Mouse (Mus musculus) forebrain, embryonic 14.5 days (tissue): ENCODE measurements around the gene Cfap206. TPM values are rescaled to one million over a fixed set of nuclear protein-coding genes. Genes with fewer than 3 reads are reported as not detected.

Source experiments
- ATAC-seq: fragments of 200-750 bp; cut with Nextera tagmentation; 2 replicates; pipeline ENCODE4 v1.8.0; 2017; ENCODE audit warnings: mild to moderate bottlenecking, moderate library complexity
- DNase-seq: peaks from one replicate; pipeline ENCODE4 v3.0.0-alpha.2; 2015; ENCODE audit warnings: low spot score
- H3K27ac ChIP-seq: fragments of 300-500 bp; sonication (generic); 2 replicates; pipeline ENCODE4 v1.5.1; 2014; ENCODE audit warnings: low read depth, mild to moderate bottlenecking, control low read depth, low read length, moderate library complexity
- H3K27me3 ChIP-seq: fragments of 300-500 bp; sonication (generic); replicated peaks from 2 replicates; pipeline ENCODE4 v1.6.1; 2014; ENCODE audit warnings: low read length, control low read depth, mixed read lengths; ENCODE audit not compliant: control insufficient read depth, insufficient read depth
- H3K36me3 ChIP-seq: fragments of 300-500 bp; sonication (generic); 2 replicates; pipeline ENCODE4 v1.6.1; 2014; ENCODE audit warnings: low read length, control low read depth; ENCODE audit not compliant: control insufficient read depth, insufficient read depth
- H3K4me1 ChIP-seq: fragments of 300-500 bp; sonication (generic); 2 replicates; pipeline ENCODE4 v1.6.1; 2014; ENCODE audit warnings: antibody characterized with exemption, low read length, control low read depth; ENCODE audit not compliant: control insufficient read depth, insufficient read depth
- H3K4me2 ChIP-seq: fragments of 300-500 bp; sonication (generic); 2 replicates; pipeline ENCODE4 v1.6.1; 2014; ENCODE audit warnings: mild to moderate bottlenecking, control low read depth, low read length
- H3K4me3 ChIP-seq: fragments of 300-500 bp; sonication (generic); 2 replicates; pipeline ENCODE4 v1.5.1; 2014; ENCODE audit warnings: low read depth, low read length, control low read depth
- H3K9ac ChIP-seq: fragments of 300-500 bp; sonication (generic); 2 replicates; pipeline ENCODE4 v1.6.1; 2014; ENCODE audit warnings: mild to moderate bottlenecking, low read length, control low read depth, moderate library complexity
- H3K9me3 ChIP-seq: fragments of 300-500 bp; sonication (generic); replicated peaks from 2 replicates; pipeline ENCODE4 v1.6.1; 2016; ENCODE audit warnings: low read length, control low read depth, mixed read lengths; ENCODE audit not compliant: control insufficient read depth
- WGBS: fragments of 180-500 bp; shearing (Covaris S2); extraction: QIAGEN DNeasy Blood & Tissue Kit; methylation state at CpG from one replicate; pipeline ENCODE4 v1.1.7; 2014; 5-methylcytosine and 5-hydroxymethylcytosine counted together
- polyA plus RNA-seq: library from polyadenylated mRNA; unstranded; fragments of >200 nt; fragmentation: Nextera tagmentation; extraction: Ambion mirVana; gene quantifications from 2 replicates; pipeline ENCODE4 v1.2.1, GENCODE M21; 2014

The Cfap206 gene
- polyA plus RNA-seq, 1 experiment from 2014 or later, result 3.2 TPM

DNA sequence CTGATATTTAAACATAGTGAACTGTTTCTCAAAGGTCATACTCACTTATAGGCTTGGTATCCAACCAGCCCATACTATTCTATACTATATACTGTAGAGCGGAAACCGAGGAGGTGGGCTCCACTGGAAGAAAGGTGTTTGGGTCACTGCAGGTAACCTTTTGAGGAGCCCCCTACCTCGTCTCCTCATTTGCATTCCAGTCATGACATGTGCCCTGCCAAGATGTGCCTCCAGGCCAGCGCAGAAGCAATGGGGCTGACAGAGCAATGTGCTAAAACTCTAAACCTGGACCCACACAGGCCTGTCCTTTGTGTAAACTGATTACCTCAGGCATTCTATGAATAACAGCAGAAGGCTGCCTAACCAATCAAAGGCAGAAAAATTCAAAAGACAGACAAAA is 5.7 kb downstream of the Cfap206 start:
- ATAC-seq, result no peak
- H3K9me3 ChIP-seq, result peaks cover 2% of the 10 kb centered on the region; the same call in 1 of the 2 replicates
- no peak overlapping the region for H3K4me2 ChIP-seq
- no peak overlapping the region for H3K27ac ChIP-seq
- DNase-seq, result no peak
- H3K4me1 ChIP-seq, result no peaks in the 10 kb centered on the region
- H3K4me3 ChIP-seq, result no peak overlapping the region
- 54% methylated on average over 4 of the region's 4 CpGs for WGBS
- H3K9ac ChIP-seq, result no peak overlapping the region
- H3K36me3 ChIP-seq, result no peaks in the 10 kb centered on the region
- no peaks in the 10 kb centered on the region for H3K27me3 ChIP-seq

DNA sequence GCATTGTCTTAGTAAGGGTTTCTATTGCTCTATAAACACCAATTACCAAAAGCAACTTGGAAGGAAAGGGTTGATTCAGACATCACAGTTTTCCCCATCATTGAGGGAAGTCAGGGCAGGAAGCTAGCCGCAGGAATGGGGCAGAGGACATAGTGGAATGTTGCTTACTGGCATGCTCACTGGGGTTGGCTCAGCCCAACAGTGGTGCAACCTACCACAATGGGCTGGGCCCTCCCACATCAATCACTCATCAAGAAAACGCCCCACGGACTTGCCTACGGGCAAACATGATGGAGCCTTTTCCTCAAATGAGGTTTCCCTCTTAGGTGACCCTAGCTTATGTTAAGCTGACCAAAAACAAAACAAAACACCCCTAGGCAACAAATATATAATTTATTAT is 6.8 kb downstream of the Cfap206 start:
- Histone ChIP-seq H3K4me3 (no peak overlapping the region), H3K4me2 (no peak overlapping the region), H3K9me3 (peaks cover 5% of the 10 kb centered on the region; the same call in 1 of the 2 replicates), H3K36me3 (no peaks in the 10 kb centered on the region), H3K4me1 (no peaks in the 10 kb centered on the region), H3K27ac (no peak overlapping the region), H3K9ac (no peak overlapping the region), H3K27me3 (no peaks in the 10 kb centered on the region)
- 70% methylated on average over 4 of the region's 4 CpGs for WGBS
- no peak for ATAC-seq
- no peak for DNase-seq

DNA sequence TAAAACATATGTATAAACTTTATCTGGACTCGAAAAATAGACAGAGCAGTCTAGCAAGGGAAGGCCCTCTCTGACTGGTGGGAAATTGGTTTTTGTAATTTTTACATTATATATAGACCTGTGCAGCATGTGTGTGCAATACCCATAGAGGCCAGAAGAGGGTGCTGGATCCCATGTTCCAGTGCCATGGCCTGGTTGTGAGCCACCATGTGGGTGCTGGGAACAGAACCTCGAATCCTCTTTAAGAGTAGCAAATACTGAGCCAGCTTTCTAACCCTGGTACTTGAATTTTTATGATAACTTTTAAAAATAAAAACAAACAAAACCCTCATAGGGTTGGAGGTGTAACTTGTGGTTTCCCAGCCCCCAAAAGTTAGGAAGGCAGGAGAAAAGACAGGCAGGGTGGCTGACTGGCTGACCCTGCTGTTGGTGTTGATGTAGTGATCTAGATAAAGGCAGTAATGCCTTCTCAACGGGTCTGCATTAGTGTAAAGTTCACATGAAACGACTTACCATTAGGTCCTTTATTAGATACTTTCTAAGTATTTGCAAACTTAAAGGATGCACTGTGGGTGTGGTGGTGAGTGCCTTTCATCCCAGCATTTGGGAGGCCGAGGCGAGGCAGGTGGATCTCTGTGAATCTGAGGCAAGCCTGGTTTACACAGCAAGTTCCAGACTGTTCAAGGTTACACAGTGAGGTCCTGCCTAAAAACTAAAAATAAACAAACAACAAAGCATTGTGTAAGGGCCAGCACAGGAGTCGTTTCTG is 9.7 kb downstream of the Cfap206 start:
- Histone ChIP-seq H3K27ac (no peak overlapping the region), H3K36me3 (no peaks in the 10 kb centered on the region), H3K4me1 (no peaks in the 10 kb centered on the region), H3K27me3 (no peaks in the 10 kb centered on the region), H3K9me3 (peaks cover 5% of the 10 kb centered on the region; the same call in 1 of the 2 replicates), H3K9ac (no peak overlapping the region), H3K4me2 (no peak overlapping the region), H3K4me3 (no peak overlapping the region)
- WGBS, result 91% methylated on average over 7 of the region's 7 CpGs
- DNase-seq (no peak), ATAC-seq (no peak)

DNA sequence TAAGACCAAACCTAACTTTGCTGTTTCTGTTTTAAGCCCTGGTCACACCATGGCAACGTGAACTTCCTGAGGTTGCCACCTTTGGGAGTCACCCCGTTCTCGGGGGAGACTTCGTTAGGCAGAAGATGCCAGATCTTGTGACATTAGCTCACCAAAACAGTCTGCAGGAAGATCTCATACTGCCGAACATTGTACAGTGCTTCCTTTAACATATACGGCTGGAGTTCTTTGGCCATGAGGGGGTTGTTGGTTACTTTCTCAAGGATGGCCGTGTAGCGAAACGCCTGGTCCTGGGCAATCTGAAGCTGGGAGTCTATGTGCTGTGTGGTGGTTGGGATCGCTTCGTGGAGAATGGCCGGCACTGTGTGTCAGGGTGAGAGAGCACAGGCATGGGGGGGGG is 10.6 kb downstream of the Cfap206 start:
- H3K27ac ChIP-seq, result no peak overlapping the region
- ATAC-seq (no peak), DNase-seq (no peak)
- peaks cover 5% of the 10 kb centered on the region; the same call in 1 of the 2 replicates for H3K9me3 ChIP-seq
- no peak overlapping the region for H3K4me3 ChIP-seq
- 97% methylated on average over 12 of the region's 12 CpGs for WGBS
- H3K4me2 ChIP-seq, result no peak overlapping the region
- no peaks in the 10 kb centered on the region for H3K36me3 ChIP-seq
- no peak overlapping the region for H3K9ac ChIP-seq
- no peaks in the 10 kb centered on the region for H3K4me1 ChIP-seq
- no peaks in the 10 kb centered on the region for H3K27me3 ChIP-seq

DNA sequence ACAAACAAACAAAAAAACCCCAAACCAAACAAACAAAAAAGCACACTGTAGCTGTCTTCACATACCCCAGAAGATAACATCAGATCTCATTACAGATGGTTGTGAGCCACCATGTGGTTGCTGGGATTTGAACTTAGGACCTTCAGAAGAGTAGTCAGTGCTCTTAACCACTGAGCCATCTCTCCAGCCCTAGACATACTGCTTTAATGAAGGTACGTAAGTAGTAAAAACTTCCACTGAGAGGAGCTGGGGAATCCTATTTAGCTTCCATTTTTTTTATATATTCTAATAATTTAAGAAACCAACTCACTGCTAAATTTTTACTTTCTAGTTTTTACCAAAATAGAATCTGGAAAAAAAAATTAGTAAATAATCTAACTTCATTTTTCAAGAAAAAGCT is 14.9 kb downstream of the Cfap206 start:
- Histone ChIP-seq H3K27me3 (no peaks in the 10 kb centered on the region), H3K9ac (no peak overlapping the region), H3K4me1 (no peaks in the 10 kb centered on the region), H3K4me2 (no peak overlapping the region), H3K4me3 (no peak overlapping the region), H3K36me3 (no peaks in the 10 kb centered on the region), H3K27ac (no peak overlapping the region), H3K9me3 (peaks cover 5% of the 10 kb centered on the region; the same call in 1 of the 2 replicates)
- WGBS, result 94% methylated on average over 1 of the region's 1 CpGs
- ATAC-seq (no peak), DNase-seq (no peak)

DNA sequence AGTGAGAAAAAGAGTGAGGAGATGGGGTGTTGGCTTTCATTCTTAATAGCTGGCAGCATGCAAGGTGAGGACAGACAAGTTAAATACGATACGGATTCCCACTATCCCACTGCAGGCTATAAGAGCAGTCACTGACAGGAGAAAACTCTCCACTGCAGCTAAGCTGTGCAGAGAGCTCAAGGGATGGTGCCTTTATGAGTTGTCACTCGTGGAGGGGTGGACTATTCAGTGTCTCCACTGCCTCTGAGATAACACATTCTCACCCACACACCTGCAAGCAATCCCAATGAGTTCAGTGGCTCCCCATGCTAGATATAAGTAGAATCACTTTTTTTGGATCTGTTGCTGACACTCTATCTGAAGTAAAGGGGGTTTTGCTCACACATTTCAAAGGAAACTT is 21.9 kb downstream of the Cfap206 start:
- no peak overlapping the region for H3K4me3 ChIP-seq
- H3K4me1 ChIP-seq, result no peaks in the 10 kb centered on the region
- ATAC-seq (no peak), DNase-seq (no peak)
- H3K27me3 ChIP-seq, result no peaks in the 10 kb centered on the region
- WGBS, result 91% methylated on average over 3 of the region's 3 CpGs
- H3K27ac ChIP-seq, result no peak overlapping the region
- H3K9ac ChIP-seq, result no peak overlapping the region
- no peaks in the 10 kb centered on the region for H3K9me3 ChIP-seq
- H3K4me2 ChIP-seq, result no peak overlapping the region
- no peaks in the 10 kb centered on the region for H3K36me3 ChIP-seq

DNA sequence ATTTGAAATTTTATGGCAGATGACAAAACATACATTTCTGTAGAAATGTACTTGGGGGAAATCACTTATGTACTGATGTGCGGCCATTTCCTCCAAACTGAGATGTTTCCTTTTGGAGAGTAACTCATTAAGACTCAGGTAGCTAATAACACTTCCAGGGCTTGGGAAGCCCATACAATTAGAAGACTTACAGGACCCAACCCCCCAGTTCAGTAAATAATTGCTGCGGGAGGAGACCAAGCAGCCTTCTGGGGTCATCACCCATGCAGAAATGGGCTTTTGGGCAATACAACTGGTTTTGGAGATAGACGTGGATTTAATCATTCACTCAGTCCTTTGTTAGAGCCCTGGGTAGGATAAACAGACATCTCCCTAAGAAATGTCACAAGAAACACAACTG is 22.8 kb downstream of the Cfap206 start:
- ATAC-seq (no peak), DNase-seq (no peak)
- H3K4me3 ChIP-seq, result no peak overlapping the region
- H3K27ac ChIP-seq, result no peak overlapping the region
- no peaks in the 10 kb centered on the region for H3K9me3 ChIP-seq
- no peaks in the 10 kb centered on the region for H3K27me3 ChIP-seq
- WGBS, result 82% methylated on average over 3 of the region's 3 CpGs
- H3K4me1 ChIP-seq, result no peaks in the 10 kb centered on the region
- H3K36me3 ChIP-seq, result no peaks in the 10 kb centered on the region
- H3K4me2 ChIP-seq, result no peak overlapping the region
- no peak overlapping the region for H3K9ac ChIP-seq

DNA sequence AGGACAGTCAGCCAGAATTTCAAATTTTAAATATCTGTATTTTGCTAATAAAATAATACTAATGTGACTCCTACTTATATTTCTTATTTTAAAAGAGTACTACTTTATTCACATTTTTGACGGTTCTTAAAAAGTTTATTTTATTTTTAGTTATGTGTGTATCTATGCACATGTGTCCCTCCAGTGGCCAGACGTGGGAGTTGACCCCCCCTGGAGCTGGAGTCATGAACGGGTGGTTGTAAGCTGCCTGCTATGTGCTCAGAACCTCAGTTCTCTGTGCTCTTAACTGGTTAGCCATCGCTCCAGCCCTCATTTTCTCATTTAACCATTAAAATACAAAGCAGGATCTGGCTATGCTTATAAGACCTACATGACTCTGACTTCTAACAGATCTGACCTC is 27.0 kb downstream of the Cfap206 start:
- Histone ChIP-seq H3K36me3 (no peaks in the 10 kb centered on the region), H3K4me1 (no peaks in the 10 kb centered on the region), H3K27ac (no peak overlapping the region), H3K9me3 (no peaks in the 10 kb centered on the region), H3K4me2 (no peak overlapping the region), H3K4me3 (no peak overlapping the region), H3K9ac (no peak overlapping the region), H3K27me3 (no peaks in the 10 kb centered on the region)
- ATAC-seq (no peak), DNase-seq (no peak)
- 77% methylated on average over 4 of the region's 4 CpGs for WGBS

DNA sequence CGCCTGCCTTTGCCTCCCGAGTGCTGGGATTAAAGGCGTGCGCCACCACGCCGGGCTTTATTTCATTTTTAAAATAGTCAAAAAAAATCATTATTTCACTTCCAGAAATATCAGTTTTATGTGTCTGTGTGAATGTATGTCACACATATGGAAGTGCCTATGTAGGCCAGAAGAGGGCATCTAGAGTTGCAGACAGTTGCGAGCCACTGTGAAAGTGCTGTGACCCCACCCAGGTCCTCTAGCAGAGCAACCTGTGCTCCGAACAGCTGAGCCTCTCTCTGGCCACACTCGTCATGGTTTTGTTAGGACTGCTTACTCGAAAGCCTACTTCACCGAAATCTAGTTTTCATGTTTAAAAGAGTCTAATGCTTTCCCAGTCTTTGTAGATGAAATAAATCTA is 27.8 kb downstream of the Cfap206 start:
- Histone ChIP-seq H3K4me2 (no peak overlapping the region), H3K27me3 (no peaks in the 10 kb centered on the region), H3K4me3 (no peak overlapping the region), H3K9me3 (no peaks in the 10 kb centered on the region), H3K9ac (no peak overlapping the region), H3K4me1 (no peaks in the 10 kb centered on the region), H3K36me3 (no peaks in the 10 kb centered on the region), H3K27ac (no peak overlapping the region)
- DNase-seq (no peak), ATAC-seq (no peak)
- 97% methylated on average over 11 of the region's 11 CpGs for WGBS
